Mouse (Mus musculus) cortical plate, adult 2 months (tissue): Measurements from ENCODE around the gene Stambp. TPM values are rescaled to one million over a fixed set of nuclear protein-coding genes. Genes with fewer than 3 reads are reported as not detected.

Source experiments
- H3K27ac ChIP-seq: fragments of 200-500 bp; 2 replicates; pipeline ENCODE4 v1.5.1; 2012; ENCODE audit warnings: low read length, control low read depth, inconsistent platforms; ENCODE audit not compliant: insufficient read depth
- H3K4me1 ChIP-seq: fragments of 200-500 bp; 2 replicates; pipeline ENCODE4 v1.6.1; 2011; ENCODE audit warnings: low read length; ENCODE audit not compliant: control insufficient read depth, insufficient read depth
- H3K4me3 ChIP-seq: fragments of 200-500 bp; 2 replicates; pipeline ENCODE4 v1.5.1; 2011; ENCODE audit warnings: mild to moderate bottlenecking, low read length, control low read depth; ENCODE audit not compliant: insufficient read depth
- CTCF ChIP-seq: fragments of 200-500 bp; IDR thresholded peaks from 2 replicates; pipeline ENCODE4 v1.5.1; 2011; ENCODE audit warnings: mild to moderate bottlenecking, control low read depth, low read length; ENCODE audit not compliant: insufficient read depth; ENCODE audit errors: extremely low read depth
- POLR2A ChIP-seq: fragments of 200-500 bp; IDR thresholded peaks from 2 replicates; pipeline ENCODE4 v1.6.1; 2011; ENCODE audit warnings: mild to moderate bottlenecking, low read length, control low read depth; ENCODE audit not compliant: insufficient read depth; ENCODE audit errors: extremely low read depth
- polyA plus RNA-seq: library from polyadenylated mRNA; depleted of rRNA; stranded (reverse); fragments of >200 nt; gene quantifications from 2 replicates; pipeline ENCODE4 v1.2.3, GENCODE M21; 2012

Stambp gene
- polyA plus RNA-seq, 1 experiment = 37.4 TPM

DNA sequence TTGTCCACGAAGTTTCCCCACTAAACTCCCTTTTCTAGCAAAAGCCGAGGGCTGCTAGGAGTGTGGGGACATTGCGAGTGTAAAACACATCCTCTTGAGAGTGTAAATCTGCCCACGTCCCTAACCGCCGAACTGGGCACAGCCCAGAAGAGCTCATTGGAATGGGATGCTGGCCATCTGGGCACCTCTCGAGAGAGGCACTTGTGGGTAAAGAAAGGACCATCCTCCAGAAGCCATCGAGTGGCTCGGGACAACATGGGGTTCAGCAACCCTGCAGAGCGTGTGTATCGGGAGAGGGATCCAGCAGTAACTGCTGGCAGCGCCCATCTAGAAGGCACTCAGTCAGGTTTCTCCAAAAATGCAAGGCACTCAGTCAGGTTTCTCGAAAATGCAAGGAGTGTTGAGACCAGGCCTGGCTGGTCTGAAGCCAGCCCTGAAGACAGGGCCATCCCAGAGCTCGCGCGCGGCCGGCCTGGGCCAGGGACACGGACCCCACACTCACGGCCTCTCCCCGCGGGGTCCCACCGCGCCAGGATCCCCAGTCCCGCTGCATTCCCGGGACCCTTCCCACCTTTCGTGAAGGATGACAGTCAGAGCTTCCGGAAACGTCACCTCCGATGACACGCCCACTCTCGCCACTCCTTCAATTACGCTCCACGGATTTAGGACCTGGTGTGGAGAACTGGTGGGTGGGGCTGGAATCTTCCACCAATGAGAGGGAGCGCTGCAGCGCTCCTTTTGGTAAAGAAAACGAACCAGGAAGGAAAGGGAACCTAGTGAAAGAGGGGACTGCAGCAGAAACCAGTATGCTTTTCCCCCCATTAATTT lies 475 bp downstream of the Stambp start:
- TF ChIP-seq POLR2A = peak; percentile 62
- no peak for TF ChIP-seq CTCF

DNA sequence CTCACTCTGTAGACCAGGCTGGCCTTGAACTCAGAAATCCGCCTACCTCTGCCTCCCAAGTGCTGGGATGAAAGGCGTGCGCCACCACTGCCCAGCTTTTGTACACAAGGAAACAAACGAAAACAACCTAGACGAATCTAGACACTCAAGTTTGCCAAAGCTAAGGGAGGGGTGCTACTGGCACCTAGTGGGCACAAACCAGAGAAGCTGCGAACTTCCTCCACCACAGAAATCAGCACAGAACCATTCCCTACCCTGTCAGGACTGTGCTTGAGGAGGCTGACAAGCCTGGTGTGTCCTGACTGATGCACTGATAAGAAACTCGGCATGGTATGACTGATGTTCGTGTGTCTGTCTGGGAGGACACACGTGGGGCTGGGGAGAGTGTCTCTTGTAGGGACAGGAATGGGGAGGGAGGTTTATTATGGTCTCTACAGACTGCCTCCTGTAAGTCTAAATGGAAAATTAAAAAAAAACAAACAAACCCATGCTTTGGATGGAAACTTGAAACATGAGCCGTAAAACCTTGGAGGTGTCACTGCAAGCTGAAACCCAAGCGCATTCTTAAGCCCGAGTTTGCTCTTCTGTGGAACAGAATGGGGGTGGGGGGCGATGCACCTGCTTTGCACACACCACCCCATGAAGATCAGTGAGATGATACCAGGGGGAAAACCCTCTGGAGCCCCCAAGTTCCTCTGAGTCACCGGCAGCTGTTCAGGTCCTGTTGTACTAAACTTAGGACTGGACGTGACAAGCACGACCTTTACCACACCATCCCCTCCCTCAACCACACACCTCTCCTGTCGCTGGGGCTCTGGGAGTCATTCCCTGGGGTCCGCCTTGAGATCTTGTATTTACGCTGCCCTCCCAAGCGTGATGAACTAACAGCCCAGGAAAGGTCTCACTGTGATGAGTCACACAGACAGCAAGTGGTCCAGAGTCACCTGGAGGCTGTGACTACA lies 3.3 kb downstream of the Stambp start:
- no peak overlapping the region for H3K4me3 ChIP-seq
- H3K4me1 ChIP-seq = peaks cover 3% of the 10 kb centered on the region
- no peak overlapping the region for H3K27ac ChIP-seq
- TF ChIP-seq POLR2A (no peak), CTCF (peak; percentile 61)

More for the DNA sequence above, 475 bp downstream of the Stambp start:
- H3K4me3 ChIP-seq = peak overlapping the region; percentile 82
- H3K27ac ChIP-seq = peak overlapping the region; percentile 81; the same call in 1 of the 2 replicates
- peaks cover 3% of the 10 kb centered on the region for H3K4me1 ChIP-seq

DNA sequence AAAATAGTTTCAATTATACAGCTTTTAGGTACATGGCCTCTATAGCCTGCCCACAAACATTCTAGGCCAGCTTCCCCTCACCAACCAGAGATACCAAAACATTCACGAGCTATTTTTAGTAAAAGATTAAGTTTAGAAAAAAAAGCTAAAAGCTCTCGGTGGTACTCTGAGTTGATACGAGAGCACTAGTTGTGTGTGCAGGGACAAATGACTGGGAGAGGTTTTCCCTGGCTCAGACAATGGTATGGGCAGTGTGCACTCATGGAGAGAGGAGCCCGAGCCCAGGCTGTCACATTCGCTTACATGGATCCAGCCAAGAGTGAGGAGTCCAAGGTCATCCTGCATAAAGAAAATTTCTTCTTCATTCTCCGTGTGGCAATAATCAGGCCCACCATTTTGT lies 16.6 kb downstream of the Stambp start:
- no peak overlapping the region for H3K27ac ChIP-seq
- TF ChIP-seq CTCF (no peak), POLR2A (no peak)

DNA sequence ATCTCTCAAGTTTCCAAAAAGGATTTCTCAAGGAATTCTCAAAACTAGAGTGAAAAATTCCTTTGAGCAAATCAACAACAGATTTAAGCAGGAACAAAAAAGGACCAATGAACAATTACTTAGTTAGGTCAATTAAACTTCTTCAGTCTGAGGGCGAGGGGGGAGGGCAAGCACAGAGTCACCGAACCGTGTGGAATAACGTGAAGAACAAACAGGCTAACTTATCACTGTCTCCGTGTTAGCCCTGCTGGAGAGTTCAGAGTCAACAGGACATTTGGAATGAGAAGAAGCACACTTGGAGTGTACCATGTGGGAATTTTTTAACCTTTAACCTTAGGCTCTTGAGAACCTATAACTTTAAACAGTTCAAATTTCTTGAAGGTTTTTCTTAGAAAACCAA lies 24.2 kb downstream of the Stambp start:
- TF ChIP-seq POLR2A = no peak

More for the DNA sequence above, 16.6 kb downstream of the Stambp start:
- Histone ChIP-seq H3K4me3 (no peak overlapping the region), H3K4me1 (no peaks in the 10 kb centered on the region)

DNA sequence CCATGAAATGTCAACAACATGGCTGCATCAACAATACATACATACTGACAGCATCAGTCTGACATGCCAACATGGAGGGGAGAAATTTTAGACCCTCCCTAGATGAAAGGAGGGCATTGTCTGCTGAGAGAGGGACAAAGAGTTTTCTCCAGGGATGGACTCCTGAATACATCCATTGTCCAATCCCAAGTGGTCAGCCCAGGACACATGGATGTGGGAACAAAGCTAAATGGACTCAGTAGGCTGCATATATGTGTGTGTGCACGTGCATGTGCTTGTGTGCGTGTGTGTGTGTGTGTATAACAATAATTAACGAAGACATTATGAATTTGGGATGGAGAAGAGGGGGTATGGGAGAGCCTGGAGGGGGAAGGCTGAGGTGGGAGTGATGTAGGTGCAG lies 26.8 kb downstream of the Stambp start:
- Histone ChIP-seq H3K27ac (peak overlapping the region; percentile 80; the same call in 1 of the 2 replicates), H3K4me1 (peaks cover 11% of the 10 kb centered on the region), H3K4me3 (no peak overlapping the region)
- no peak for TF ChIP-seq POLR2A
- TF ChIP-seq CTCF = no peak

More for the DNA sequence above, 24.2 kb downstream of the Stambp start:
- Histone ChIP-seq H3K4me1 (0 out of 2 replicates have a peak, but pooled peaks cover 2% of the 10 kb centered on the region), H3K4me3 (no peak overlapping the region), H3K27ac (no peak overlapping the region)

DNA sequence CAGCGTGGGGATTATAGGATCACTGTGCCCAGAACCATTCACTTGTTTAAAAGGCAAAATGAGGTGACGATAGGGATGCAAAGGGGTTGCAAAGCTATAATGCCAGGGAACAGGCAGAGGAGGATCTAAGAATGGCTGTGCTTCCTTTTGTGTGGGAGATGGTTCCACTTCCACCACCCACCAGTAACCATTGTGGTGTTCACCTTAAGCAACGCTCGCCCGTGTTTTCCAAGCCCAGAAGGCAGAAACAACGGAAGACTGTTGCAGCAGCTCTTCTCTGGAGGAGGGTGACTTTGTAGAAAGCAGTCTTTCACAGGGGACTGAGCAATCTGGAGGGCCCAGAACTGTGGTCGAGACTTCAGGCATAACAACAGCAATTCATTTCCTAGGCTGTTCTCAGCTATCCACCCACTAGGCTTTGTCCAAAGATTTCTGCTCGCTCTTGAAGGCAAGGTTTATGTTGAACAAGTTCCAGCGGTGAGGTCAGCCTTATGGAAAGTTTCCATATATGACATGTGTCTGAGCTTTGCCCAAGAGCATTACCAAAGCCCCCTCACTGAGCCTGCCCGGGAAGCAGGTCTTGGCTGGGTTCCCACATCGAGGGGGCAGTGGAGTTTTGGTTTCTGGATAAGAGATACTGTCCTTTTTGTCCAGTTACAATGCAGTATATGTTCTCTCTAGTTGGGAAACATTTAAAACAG lies 30.6 kb downstream of the Stambp start:
- no peak overlapping the region for H3K4me3 ChIP-seq
- H3K27ac ChIP-seq = peak overlapping the region; percentile 57
- H3K4me1 ChIP-seq = peaks cover 17% of the 10 kb centered on the region
- TF ChIP-seq POLR2A (no peak), CTCF (no peak)

DNA sequence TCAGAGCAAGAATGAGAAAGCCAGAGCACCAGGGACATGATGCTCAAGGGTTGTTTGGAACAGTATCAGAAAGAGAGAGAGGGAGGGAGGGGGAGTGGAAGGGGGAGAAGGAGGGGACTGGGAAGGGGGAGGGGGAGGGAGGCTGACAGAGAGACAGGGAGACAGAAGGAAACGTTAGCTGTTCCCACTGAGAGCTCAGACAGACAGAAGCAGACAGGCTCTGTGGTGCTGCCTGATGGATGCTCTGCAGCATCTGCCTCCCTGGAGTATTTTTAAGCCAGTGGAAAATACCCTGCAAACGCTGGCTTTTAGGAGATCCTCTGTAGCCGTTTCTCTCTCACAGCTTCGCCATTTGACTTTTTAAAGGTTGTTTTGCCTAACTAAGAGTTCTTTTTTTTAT lies 32.5 kb downstream of the Stambp start:
- TF ChIP-seq CTCF (no peak), POLR2A (peak; percentile 67)
- peak overlapping the region; percentile 47 for H3K27ac ChIP-seq

DNA sequence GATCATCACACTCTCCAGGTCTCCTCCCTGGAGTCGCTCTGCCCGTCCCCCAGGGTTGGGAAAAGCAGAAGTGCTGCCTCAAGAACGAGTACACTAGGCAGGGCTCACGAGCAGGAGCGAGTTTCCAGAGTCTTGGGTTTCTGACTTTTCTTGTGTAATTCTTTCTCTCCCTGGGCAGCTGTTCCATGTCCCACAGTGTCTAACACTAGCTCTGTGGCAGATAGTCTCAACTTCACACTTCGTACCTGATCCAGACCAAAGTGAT lies 35.8 kb downstream of the Stambp start:
- no peak overlapping the region for H3K27ac ChIP-seq
- H3K4me3 ChIP-seq = no peak overlapping the region
- peaks cover 13% of the 10 kb centered on the region for H3K4me1 ChIP-seq
- TF ChIP-seq CTCF = no peak
- no peak for TF ChIP-seq POLR2A

More for the DNA sequence above, 32.5 kb downstream of the Stambp start:
- no peak overlapping the region for H3K4me3 ChIP-seq
- H3K4me1 ChIP-seq = peaks cover 16% of the 10 kb centered on the region

DNA sequence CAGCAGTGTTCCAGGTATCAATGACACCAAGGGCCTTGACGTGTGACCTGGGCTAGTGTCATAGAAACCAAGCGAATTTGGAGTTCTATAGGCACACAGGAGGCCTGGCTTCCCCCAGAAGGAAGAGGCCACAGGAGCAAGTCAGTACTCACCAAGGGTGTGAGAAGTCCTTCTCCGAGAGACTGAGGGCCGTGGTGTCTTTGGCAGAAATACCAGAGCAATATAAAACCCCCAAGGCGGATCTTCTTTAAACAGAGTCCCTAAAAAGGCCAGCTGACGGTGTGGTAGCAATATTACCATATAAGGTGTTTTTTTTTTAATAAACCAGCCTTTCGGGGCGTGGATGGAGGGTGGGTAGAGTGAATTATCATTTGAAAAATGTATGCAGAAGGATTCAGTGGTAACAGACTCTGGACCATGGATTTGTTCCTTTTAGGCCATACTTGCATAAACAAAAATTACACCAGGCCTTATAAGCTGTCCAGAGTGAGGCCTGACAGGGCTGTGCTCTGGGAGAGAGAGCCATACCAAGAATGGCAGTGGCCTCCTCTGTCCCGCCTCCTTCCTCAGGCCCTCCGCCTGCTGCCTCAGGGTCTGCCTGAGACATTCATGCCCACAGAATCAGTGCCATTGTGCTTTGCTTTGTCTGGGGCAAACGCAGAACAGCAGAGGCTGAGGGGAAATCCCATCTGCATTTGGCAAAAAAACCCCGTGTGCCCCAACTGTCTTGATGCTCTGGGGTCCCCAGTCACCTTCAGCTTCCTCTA lies 36.3 kb downstream of the Stambp start, which contains the start of gene Actg2:
Gene Actg2 (minus strand): TSS at position 238 of the 767 bp plus-strand sequence.
- peaks cover 9% of the 10 kb centered on the region for H3K4me1 ChIP-seq
- H3K27ac ChIP-seq = no peak within 1 kb of the TSS
- H3K4me3 ChIP-seq = no peak within 1 kb of the TSS
- TF ChIP-seq CTCF (no peak), POLR2A (no peak)
